Mouse (Mus musculus) limb, embryonic 12.5 days (tissue): ENCODE data around the gene Lsm8. TPM values are rescaled to one million over a fixed set of nuclear protein-coding genes. Genes with fewer than 3 reads are reported as not detected.

ENCODE experiments used
- ATAC-seq: fragments of 200-750 bp; cut with Nextera tagmentation; 2 replicates; pipeline ENCODE4 v1.8.0; 2017; ENCODE audit warnings: low read depth, moderate TSS enrichment; ENCODE audit not compliant: insufficient number of reproducible peaks, insufficient read depth, low FRiP score, low TSS enrichment
- H3K27ac ChIP-seq: fragments of 300-500 bp; sonication (generic); 2 replicates; pipeline ENCODE4 v1.5.1; 2016; ENCODE audit warnings: mild to moderate bottlenecking, moderate library complexity
- H3K27me3 ChIP-seq: fragments of 300-500 bp; sonication (generic); 2 replicates; pipeline ENCODE4 v1.6.1; 2016; ENCODE audit warnings: mild to moderate bottlenecking, moderate library complexity
- H3K36me3 ChIP-seq: fragments of 300-500 bp; sonication (generic); 2 replicates; pipeline ENCODE4 v1.6.1; 2016; ENCODE audit warnings: mild to moderate bottlenecking, moderate library complexity
- H3K4me1 ChIP-seq: fragments of 300-500 bp; sonication (generic); replicated peaks from 2 replicates; pipeline ENCODE4 v1.6.1; 2016
- H3K4me2 ChIP-seq: fragments of 300-500 bp; sonication (generic); 2 replicates; pipeline ENCODE4 v1.6.1; 2016; ENCODE audit warnings: mild to moderate bottlenecking, moderate library complexity
- H3K4me3 ChIP-seq: fragments of 300-500 bp; sonication (generic); replicated peaks from 2 replicates; pipeline ENCODE4 v1.5.1; 2016; ENCODE audit warnings: mild to moderate bottlenecking
- H3K9ac ChIP-seq: fragments of 300-500 bp; sonication (generic); replicated peaks from 2 replicates; pipeline ENCODE4 v1.6.1; 2016; ENCODE audit warnings: mild to moderate bottlenecking, moderate library complexity
- H3K9me3 ChIP-seq: fragments of 300-500 bp; sonication (generic); 2 replicates; pipeline ENCODE4 v1.6.1; 2016; ENCODE audit warnings: mild to moderate bottlenecking, moderate library complexity
- WGBS: fragments of 180-500 bp; shearing (Covaris S2); methylation state at CpG from one replicate; pipeline ENCODE4 v1.1.7; 2016; 5-methylcytosine and 5-hydroxymethylcytosine counted together
- polyA plus RNA-seq: library from polyadenylated mRNA; unstranded; fragments of >200 nt; fragmentation: Nextera tagmentation; extraction: Ambion mirVana; gene quantifications from 2 replicates; pipeline ENCODE4 v1.2.1, GENCODE M21; 2016

The Lsm8 gene
- polyA plus RNA-seq, 1 experiment from 2014 or later, result 220 TPM

- peaks cover 57% of the 10 kb centered on the region for H3K36me3 ChIP-seq
- no peaks in the 10 kb centered on the region for H3K4me1 ChIP-seq
- H3K9ac ChIP-seq, result no peak overlapping the region
- no peak overlapping the region for H3K27ac ChIP-seq
- no peak overlapping the region for H3K4me2 ChIP-seq
- H3K27me3 ChIP-seq, result no peaks in the 10 kb centered on the region
- H3K9me3 ChIP-seq, result peaks cover 11% of the 10 kb centered on the region; the same call in 1 of the 2 replicates
- H3K4me3 ChIP-seq, result no peak overlapping the region
- WGBS, result 96% methylated on average over 3 of the region's 3 CpGs
- no peak for ATAC-seq
Measured at GRCm38 (mm10) chr6:18856487-18857078, 8.2 kb downstream of the Lsm8 start.

- no peak within 1 kb of the TSS for H3K4me2 ChIP-seq
- H3K4me1 ChIP-seq, result no peaks in the 10 kb centered on the region
- no peak within 1 kb of the TSS for H3K4me3 ChIP-seq
- H3K27ac ChIP-seq, result no peak within 1 kb of the TSS
- peaks cover 5% of the 10 kb centered on the region; the same call in 1 of the 2 replicates for H3K9me3 ChIP-seq
- no peaks in the 10 kb centered on the region for H3K27me3 ChIP-seq
- no peak for ATAC-seq
- 91% methylated on average over 8 of the region's 8 CpGs for WGBS
- no peak within 1 kb of the TSS for H3K9ac ChIP-seq
- H3K36me3 ChIP-seq, result no peaks in the 10 kb centered on the region
Measured at GRCm38 (mm10) chr6:18866018-18866417, 17.6 kb downstream of the Lsm8 start, which contains the start of gene Ankrd7. Gene Ankrd7, plus strand, starts transcription at chr6:18866318.

- ATAC-seq, result no peak
- Histone ChIP-seq H3K36me3 (no peaks in the 10 kb centered on the region), H3K4me1 (no peaks in the 10 kb centered on the region), H3K4me3 (no peak overlapping the region), H3K4me2 (no peak overlapping the region), H3K9me3 (no peaks in the 10 kb centered on the region), H3K9ac (no peak overlapping the region), H3K27ac (no peak overlapping the region), H3K27me3 (no peaks in the 10 kb centered on the region)
- WGBS, result 65% methylated on average over 2 of the region's 2 CpGs
Measured at GRCm38 (mm10) chr6:18889030-18889429, 40.7 kb downstream of the Lsm8 start.

GRCm38 (mm10) chr6:18894142-18894541 lies 45.8 kb downstream of the Lsm8 start:
- no peak overlapping the region for H3K4me3 ChIP-seq
- ATAC-seq, result no peak
- H3K4me2 ChIP-seq, result no peak overlapping the region
- H3K27ac ChIP-seq, result no peak overlapping the region
- H3K9me3 ChIP-seq, result no peaks in the 10 kb centered on the region
- H3K27me3 ChIP-seq, result no peaks in the 10 kb centered on the region
- H3K36me3 ChIP-seq, result no peaks in the 10 kb centered on the region
- no peak overlapping the region for H3K9ac ChIP-seq
- no peaks in the 10 kb centered on the region for H3K4me1 ChIP-seq

Other genes starting within 250 kb of the Lsm8 start
- gene Ankrd7, start 17.7 kb downstream of the Lsm8 start, polyA plus RNA-seq, result 0.29 and 0.41 TPM in 2 replicates